Mouse (Mus musculus) MEL (cell line): Measurements from ENCODE around the gene Fgb. TPM values are rescaled to one million over a fixed set of nuclear protein-coding genes. Genes with fewer than 3 reads are reported as not detected.

Experiments
- DNase-seq: peaks from one replicate; pipeline ENCODE4 v3.0.0; 2011; ENCODE audit warnings: low read depth, low spot score
- H3K27ac ChIP-seq: 2 replicates; pipeline ENCODE4 v1.5.1; 2012; ENCODE audit warnings: low read depth, mild to moderate bottlenecking, control low read depth, low read length, moderate library complexity; ENCODE audit not compliant: control insufficient read depth
- H3K27me3 ChIP-seq, 2 experiments: fragments of 150-350 bp in 1 of 2; sonication (generic) in 1 of 2; 2 replicates each; pipeline ENCODE4 v1.6.1; 2012; ENCODE audit warnings: low read length in 2 of 2, mild to moderate bottlenecking in 2 of 2, improper control_type of control experiment in 1 of 2, moderate library complexity in 1 of 2; ENCODE audit not compliant: insufficient read depth in 2 of 2, control insufficient read depth in 1 of 2
- H3K36me3 ChIP-seq, 2 experiments: 2 replicates each; pipeline ENCODE4 v1.6.1; 2012 to 2014; ENCODE audit warnings: low read length in 2 of 2, improper control_type of control experiment in 1 of 2, inconsistent platforms in 1 of 2, mild to moderate bottlenecking in 1 of 2; ENCODE audit not compliant: insufficient read depth in 2 of 2, control insufficient read depth in 1 of 2
- H3K4me1 ChIP-seq, 2 experiments: fragments of 150-350 bp in 1 of 2; sonication (generic) in 1 of 2; 2 replicates each; pipeline ENCODE4 v1.6.1; 2012; ENCODE audit warnings: low read length in 2 of 2, improper control_type of control experiment in 1 of 2, mild to moderate bottlenecking in 1 of 2; ENCODE audit not compliant: insufficient read depth in 2 of 2, control insufficient read depth in 1 of 2
- H3K4me3 ChIP-seq, 2 experiments: fragments of 150-350 bp in 1 of 2; sonication (generic) in 1 of 2; 2 replicates each; pipeline ENCODE4 v1.5.1; 2012; ENCODE audit warnings: low read depth in 2 of 2, low read length in 2 of 2, mild to moderate bottlenecking in 2 of 2, moderate library complexity in 2 of 2, control low read depth in 1 of 2, improper control_type of control experiment in 1 of 2; ENCODE audit not compliant: control insufficient read depth in 1 of 2, insufficient read depth in 1 of 2
- H3K79me2 ChIP-seq: 2 replicates; pipeline ENCODE4 v1.6.1; 2012; ENCODE audit warnings: mild to moderate bottlenecking, low read length, moderate library complexity; ENCODE audit not compliant: control insufficient read depth, poor library complexity, insufficient read depth
- H3K9ac ChIP-seq: 2 replicates; pipeline ENCODE4 v1.6.1; 2012; ENCODE audit warnings: low read depth, mild to moderate bottlenecking, control low read depth, low read length, moderate library complexity; ENCODE audit not compliant: control insufficient read depth, poor library complexity, severe bottlenecking
- H3K9me3 ChIP-seq: fragments of 150-350 bp; sonication (generic); replicated peaks from 2 replicates; pipeline ENCODE4 v1.6.1; 2012; ENCODE audit warnings: mild to moderate bottlenecking, low read length, improper control_type of control experiment, moderate library complexity; ENCODE audit not compliant: insufficient read depth
- BHLHE40 ChIP-seq: IDR thresholded peaks from 2 replicates; pipeline ENCODE4 v1.6.1; 2012; ENCODE audit warnings: low read depth, mild to moderate bottlenecking, inconsistent platforms, low read length, improper control_type of control experiment, borderline replicate concordance
- CHD1 ChIP-seq: IDR thresholded peaks from 2 replicates; pipeline ENCODE4 v1.6.1; 2012; ENCODE audit warnings: low read depth, mild to moderate bottlenecking, inconsistent platforms, low read length, improper control_type of control experiment
- CTCF ChIP-seq, 3 experiments: IDR thresholded peaks in 2 of 3; conservative IDR thresholded peaks in 1 of 3; 2 replicates each; pipeline ENCODE4 v1.5.1; 2011 to 2012; ENCODE audit warnings: low read length in 3 of 3, low read depth in 2 of 3, mild to moderate bottlenecking in 2 of 3, improper control_type of control experiment in 1 of 3, inconsistent platforms in 1 of 3, mixed read lengths in 1 of 3, moderate library complexity in 1 of 3; ENCODE audit not compliant: control insufficient read depth in 1 of 3, insufficient read depth in 1 of 3, poor library complexity in 1 of 3, severe bottlenecking in 1 of 3
- ETS1 ChIP-seq: IDR thresholded peaks from 2 replicates; pipeline ENCODE4 v1.6.1; 2012; ENCODE audit warnings: low read depth, mild to moderate bottlenecking, inconsistent platforms, low read length, improper control_type of control experiment, moderate library complexity
- GABPA ChIP-seq: IDR thresholded peaks from 2 replicates; pipeline ENCODE4 v1.6.1; 2012; ENCODE audit warnings: low read depth, mild to moderate bottlenecking, inconsistent platforms, low read length, improper control_type of control experiment, moderate library complexity
- GATA1 ChIP-seq: IDR thresholded peaks from 2 replicates; pipeline ENCODE4 v1.6.1; 2011; ENCODE audit warnings: low read depth, low read length, improper control_type of control experiment
- HCFC1 ChIP-seq: IDR thresholded peaks from 2 replicates; pipeline ENCODE4 v1.6.1; 2012; ENCODE audit warnings: low read depth, mild to moderate bottlenecking, inconsistent platforms, low read length, improper control_type of control experiment, moderate library complexity
- JUND ChIP-seq: IDR thresholded peaks from 2 replicates; pipeline ENCODE4 v1.6.1; 2011; ENCODE audit warnings: low read depth, mild to moderate bottlenecking, improper control_type of control experiment, low read length
- KAT2A ChIP-seq: conservative IDR thresholded peaks from 2 replicates; pipeline ENCODE4 v1.6.1; 2012; ENCODE audit warnings: low read depth, low read length, improper control_type of control experiment, inconsistent platforms
- MAZ ChIP-seq: IDR thresholded peaks from 2 replicates; pipeline ENCODE4 v1.6.1; 2012; ENCODE audit warnings: low read depth, mild to moderate bottlenecking, inconsistent platforms, low read length, improper control_type of control experiment
- MXI1 ChIP-seq: IDR thresholded peaks from 2 replicates; pipeline ENCODE4 v1.6.1; 2011; ENCODE audit warnings: mild to moderate bottlenecking, low read depth, low read length, improper control_type of control experiment
- NRF1 ChIP-seq: IDR thresholded peaks from 2 replicates; pipeline ENCODE4 v1.6.1; 2014; ENCODE audit warnings: low read depth, mild to moderate bottlenecking, inconsistent platforms, low read length, improper control_type of control experiment, moderate library complexity; ENCODE audit not compliant: poor library complexity, insufficient read depth, severe bottlenecking
- POLR2A ChIP-seq, 2 experiments: IDR thresholded peaks; 2 replicates each; pipeline ENCODE4 v1.6.1; 2011 to 2012; ENCODE audit warnings: low read length in 2 of 2, mild to moderate bottlenecking in 2 of 2, control low read depth in 1 of 2, improper control_type of control experiment in 1 of 2, low read depth in 1 of 2, moderate library complexity in 1 of 2; ENCODE audit not compliant: control insufficient read depth in 1 of 2, insufficient read depth in 1 of 2, poor library complexity in 1 of 2
- POLR2AphosphoS5 ChIP-seq: IDR thresholded peaks from 2 replicates; pipeline ENCODE4 v1.6.1; 2012; ENCODE audit warnings: low read depth, borderline replicate concordance, mild to moderate bottlenecking, inconsistent platforms, low read length, moderate library complexity, mixed read lengths
- RCOR1 ChIP-seq: IDR thresholded peaks from 2 replicates; pipeline ENCODE4 v1.6.1; 2012; ENCODE audit warnings: low read depth, mild to moderate bottlenecking, inconsistent platforms, low read length, improper control_type of control experiment
- SIN3A ChIP-seq: IDR thresholded peaks from 2 replicates; pipeline ENCODE4 v1.6.1; 2012; ENCODE audit warnings: low read length, improper control_type of control experiment, inconsistent platforms
- TAL1 ChIP-seq: IDR thresholded peaks from 2 replicates; pipeline ENCODE4 v1.6.1; 2012; ENCODE audit warnings: mild to moderate bottlenecking, inconsistent platforms, low read length, moderate library complexity, mixed read lengths
- TBP ChIP-seq: IDR thresholded peaks from 2 replicates; pipeline ENCODE4 v1.8.0; 2011; ENCODE audit warnings: low read depth, low read length, improper control_type of control experiment
- TCF12 ChIP-seq: IDR thresholded peaks from 2 replicates; pipeline ENCODE4 v1.6.1; 2014; ENCODE audit warnings: low read depth, mild to moderate bottlenecking, inconsistent platforms, low read length, improper control_type of control experiment, moderate library complexity
- UBTF ChIP-seq: IDR thresholded peaks from 2 replicates; pipeline ENCODE4 v1.6.1; 2012; ENCODE audit warnings: low read depth, mild to moderate bottlenecking, inconsistent platforms, low read length, improper control_type of control experiment, moderate library complexity, borderline replicate concordance; ENCODE audit not compliant: insufficient read depth
- USF2 ChIP-seq, 2 experiments: IDR thresholded peaks; 2 replicates each; pipeline ENCODE4 v1.6.1; 2011 to 2012; ENCODE audit warnings: improper control_type of control experiment in 2 of 2, low read length in 2 of 2, borderline replicate concordance in 1 of 2, inconsistent platforms in 1 of 2, low read depth in 1 of 2, mild to moderate bottlenecking in 1 of 2; ENCODE audit not compliant: insufficient read depth in 1 of 2
- ZMIZ1 ChIP-seq: IDR thresholded peaks from 2 replicates; pipeline ENCODE4 v1.6.1; 2012; ENCODE audit warnings: low read depth, mild to moderate bottlenecking, inconsistent platforms, low read length, improper control_type of control experiment, moderate library complexity
- ZNF384 ChIP-seq: IDR thresholded peaks from 2 replicates; pipeline ENCODE4 v1.6.1; 2012; ENCODE audit warnings: low read depth, mild to moderate bottlenecking, inconsistent platforms, low read length, improper control_type of control experiment
- polyA plus RNA-seq, 2 experiments: library from polyadenylated mRNA; stranded (reverse) in 1 of 2; unstranded in 1 of 2; fragments of >175 nt in 1 of 2; fragments of >200 nt in 1 of 2; gene quantifications; 2 replicates each; pipeline versions ENCODE4 v1.2.1 to v1.2.4; 2012; ENCODE audit warnings: low replicate concordance in 2 of 2, low read depth in 1 of 2; ENCODE audit not compliant: insufficient read length in 2 of 2, insufficient read depth in 1 of 2, missing spikeins in 1 of 2
- total RNA-seq: library from RNA; depleted of rRNA; stranded (reverse); fragments of 300-350 nt; gene quantifications from 2 replicates; pipeline ENCODE4 v1.2.3, GENCODE M21; 2012

Fgb gene
- total and polyA plus RNA-seq, 3 experiments: not detected

DNA sequence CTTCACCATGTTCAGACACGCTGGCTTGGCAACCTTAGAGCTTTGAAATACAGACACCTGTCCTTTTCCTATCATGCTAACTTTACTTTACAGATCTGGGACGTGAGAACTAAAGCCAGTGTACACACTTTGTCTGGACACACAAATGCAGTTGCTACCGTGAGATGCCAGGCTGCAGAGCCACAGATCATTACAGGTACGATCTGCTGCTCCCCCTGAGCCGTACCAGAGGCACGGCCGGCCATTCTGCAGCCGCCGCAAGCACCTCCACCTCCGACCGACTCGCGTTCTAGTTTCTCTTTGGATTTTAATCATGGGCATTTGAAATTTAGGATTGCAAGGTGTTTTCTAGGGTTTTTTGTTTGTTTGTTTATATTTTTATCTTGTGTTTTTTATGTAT, 19.2 kb upstream of the Fgb start:
- no peaks in the 10 kb centered on the region for H3K9me3 ChIP-seq
- TF ChIP-seq NRF1 (no peak), GABPA (no peak), TCF12 (no peak), RCOR1 (no peak), ETS1 (no peak), JUND (no peak), CHD1 (no peak), TAL1 (no peak), CTCF (IDR thresholded peaks at IDR 0.05 in 2 of 3, conservative IDR thresholded peaks at IDR 0.05 in 1 of 3; ENCODE audit: control insufficient read depth in 1 of 3, insufficient read depth in 1 of 3, low read depth in 2 of 3, low read length in 3 of 3, poor library complexity in 1 of 3, severe bottlenecking in 1 of 3) (no peak), SIN3A (no peak), ZMIZ1 (no peak), HCFC1 (no peak)
- no peaks in the 10 kb centered on the region for H3K4me1 ChIP-seq
- no peak for DNase-seq
- H3K27me3 ChIP-seq: no peaks in the 10 kb centered on the region
- no peak overlapping the region for H3K9ac ChIP-seq
- H3K27ac ChIP-seq: no peak overlapping the region
- H3K4me3 ChIP-seq: no peak overlapping the region
- peaks cover 0 to 5% of the 10 kb centered on the region in 2 experiments; a peak in 1 of 4 replicates for H3K36me3 ChIP-seq
- H3K79me2 ChIP-seq: no peaks in the 10 kb centered on the region

DNA sequence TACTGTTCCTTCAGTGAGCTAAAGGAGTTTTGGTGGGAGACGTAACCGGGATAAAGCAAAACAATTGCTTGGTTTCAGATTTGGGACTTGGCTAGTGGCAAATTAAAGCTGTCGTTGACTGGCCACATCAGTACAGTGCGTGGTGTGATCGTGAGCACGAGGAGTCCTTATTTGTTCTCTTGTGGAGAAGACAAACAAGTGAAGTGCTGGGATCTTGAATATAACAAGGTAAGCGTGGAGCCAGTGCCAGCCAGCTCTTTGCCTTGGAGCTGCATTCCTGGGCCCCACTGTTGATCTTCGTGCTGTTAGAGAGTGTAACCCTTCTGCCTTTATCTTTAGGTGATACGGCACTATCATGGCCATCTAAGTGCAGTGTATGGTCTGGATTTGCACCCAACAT, 18.3 kb upstream of the Fgb start:
- no peak overlapping the region for H3K27ac ChIP-seq
- H3K4me3 ChIP-seq: no peak overlapping the region
- TF ChIP-seq MAZ (no peak), TAL1 (no peak), TCF12 (no peak), ETS1 (no peak), BHLHE40 (no peak)
- no peak overlapping the region for H3K9ac ChIP-seq
- no peaks in the 10 kb centered on the region for H3K9me3 ChIP-seq
- DNase-seq: no peak
- no peaks in the 10 kb centered on the region for H3K79me2 ChIP-seq
- no peaks in the 10 kb centered on the region for H3K4me1 ChIP-seq
- peaks cover 0 to 5% of the 10 kb centered on the region in 2 experiments; a peak in 1 of 4 replicates for H3K36me3 ChIP-seq
- no peaks in the 10 kb centered on the region for H3K27me3 ChIP-seq

DNA sequence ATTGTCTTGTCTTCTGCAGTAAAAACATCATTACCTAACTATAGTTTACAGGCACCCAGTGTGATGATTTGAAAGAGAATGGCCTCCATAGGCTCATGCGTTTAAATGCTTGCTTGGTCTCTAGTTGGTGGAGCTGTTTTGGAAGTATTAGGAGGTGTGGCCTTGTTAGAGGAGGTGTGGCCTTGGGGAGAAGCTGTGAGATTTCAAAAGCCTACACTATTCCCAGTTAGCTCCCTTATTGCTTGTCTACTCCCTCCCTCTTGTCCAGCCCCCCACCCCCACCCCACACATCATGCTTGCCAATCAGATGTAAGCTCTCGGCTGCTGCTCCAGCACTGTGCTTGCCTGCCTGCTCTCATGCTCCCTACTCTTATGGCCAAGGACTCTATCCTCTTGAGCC, 7.4 kb upstream of the Fgb start:
- H3K27ac ChIP-seq: no peak overlapping the region
- peaks cover 12% of the 10 kb centered on the region for H3K79me2 ChIP-seq
- no peak overlapping the region for H3K9ac ChIP-seq
- no peak for TF ChIP-seq MXI1
- TF ChIP-seq GABPA: no peak
- TF ChIP-seq CTCF (IDR thresholded peaks at IDR 0.05 in 2 of 3, conservative IDR thresholded peaks at IDR 0.05 in 1 of 3; ENCODE audit: control insufficient read depth in 1 of 3, insufficient read depth in 1 of 3, low read depth in 2 of 3, low read length in 3 of 3, poor library complexity in 1 of 3, severe bottlenecking in 1 of 3): no peak
- TF ChIP-seq TBP: no peak
- no peak for TF ChIP-seq USF2 (IDR thresholded peaks at IDR 0.05; ENCODE audit: borderline replicate concordance in 1 of 2, insufficient read depth in 1 of 2, low read depth in 1 of 2, low read length in 2 of 2)
- TF ChIP-seq POLR2AphosphoS5: no peak
- TF ChIP-seq CHD1: no peak
- TF ChIP-seq GATA1: no peak
- no peak for TF ChIP-seq HCFC1
- no peak for TF ChIP-seq TAL1
- no peak for TF ChIP-seq ETS1
- no peak for TF ChIP-seq TCF12
- TF ChIP-seq KAT2A: no peak
- TF ChIP-seq SIN3A: no peak
- TF ChIP-seq ZNF384: no peak
- no peak for TF ChIP-seq BHLHE40
- no peak for TF ChIP-seq POLR2A (IDR thresholded peaks at IDR 0.05; ENCODE audit: control insufficient read depth in 1 of 2, insufficient read depth in 1 of 2, low read depth in 1 of 2, low read length in 2 of 2, poor library complexity in 1 of 2)
- TF ChIP-seq UBTF: no peak
- peaks cover 0 to 5% of the 10 kb centered on the region in 2 experiments; a peak in 1 of 4 replicates for H3K4me1 ChIP-seq
- DNase-seq: no peak
- H3K36me3 ChIP-seq: peaks cover 2 to 6% of the 10 kb centered on the region in 2 experiments
- no peaks in the 10 kb centered on the region for H3K27me3 ChIP-seq
- H3K4me3 ChIP-seq: no peak overlapping the region
- H3K9me3 ChIP-seq: no peaks in the 10 kb centered on the region
